Mouse (Mus musculus): ENCODE results near the gene Fev. TPM values are rescaled to one million over a fixed set of nuclear protein-coding genes. Genes with fewer than 3 reads are reported as not detected.
A peak's percentile ranks its signal among the peaks of the same experiment; 100 is the strongest.

Gene Fev
- total and polyA plus RNA-seq, 2 experiments from 2014 or later = not detected

DNA sequence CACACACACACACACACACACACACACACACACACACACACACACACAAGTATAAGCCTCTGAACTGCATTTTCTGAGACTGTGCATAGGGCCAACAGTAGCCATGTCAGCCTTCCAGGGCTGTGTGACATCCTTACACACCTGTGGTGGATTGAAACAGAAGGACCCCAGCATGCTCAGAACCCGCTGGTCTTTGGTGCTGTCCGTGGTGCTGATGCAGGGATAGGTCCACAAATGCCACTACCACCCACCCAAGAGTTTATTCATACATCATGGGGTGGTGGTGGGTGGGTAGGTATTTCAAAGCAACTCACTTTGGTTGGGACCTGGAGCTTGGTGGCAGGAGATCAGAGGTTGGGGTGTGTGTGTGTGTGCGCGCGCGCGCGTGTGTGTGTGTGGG, 6.3 kb upstream of the Fev start:
- Histone ChIP-seq H3K4me2 (ENCODE audit: low read depth) (no peak overlapping the region), H3K27me3 (ENCODE audit: insufficient read depth, low read length) (peaks cover 76% of the 10 kb centered on the region), H3K9me3 (ENCODE audit: low read length) (no peaks in the 10 kb centered on the region), H3K36me3 (ENCODE audit: insufficient read depth) (no peaks in the 10 kb centered on the region), H3K4me1 (ENCODE audit: insufficient read depth) (no peaks in the 10 kb centered on the region), H3K4me3 (ENCODE audit: low read depth, low read length) (no peak overlapping the region), H3K9ac (no peak overlapping the region), H3K27ac (ENCODE audit: low read depth, low read length) (no peak overlapping the region)
- TF ChIP-seq CTCF (IDR thresholded peaks at IDR 0.05; ENCODE audit: low read depth) = no peak
- 0% methylated on average over 8 of the region's 8 CpGs for WGBS
- DNase-seq = no peak
- no peak for ATAC-seq

DNA sequence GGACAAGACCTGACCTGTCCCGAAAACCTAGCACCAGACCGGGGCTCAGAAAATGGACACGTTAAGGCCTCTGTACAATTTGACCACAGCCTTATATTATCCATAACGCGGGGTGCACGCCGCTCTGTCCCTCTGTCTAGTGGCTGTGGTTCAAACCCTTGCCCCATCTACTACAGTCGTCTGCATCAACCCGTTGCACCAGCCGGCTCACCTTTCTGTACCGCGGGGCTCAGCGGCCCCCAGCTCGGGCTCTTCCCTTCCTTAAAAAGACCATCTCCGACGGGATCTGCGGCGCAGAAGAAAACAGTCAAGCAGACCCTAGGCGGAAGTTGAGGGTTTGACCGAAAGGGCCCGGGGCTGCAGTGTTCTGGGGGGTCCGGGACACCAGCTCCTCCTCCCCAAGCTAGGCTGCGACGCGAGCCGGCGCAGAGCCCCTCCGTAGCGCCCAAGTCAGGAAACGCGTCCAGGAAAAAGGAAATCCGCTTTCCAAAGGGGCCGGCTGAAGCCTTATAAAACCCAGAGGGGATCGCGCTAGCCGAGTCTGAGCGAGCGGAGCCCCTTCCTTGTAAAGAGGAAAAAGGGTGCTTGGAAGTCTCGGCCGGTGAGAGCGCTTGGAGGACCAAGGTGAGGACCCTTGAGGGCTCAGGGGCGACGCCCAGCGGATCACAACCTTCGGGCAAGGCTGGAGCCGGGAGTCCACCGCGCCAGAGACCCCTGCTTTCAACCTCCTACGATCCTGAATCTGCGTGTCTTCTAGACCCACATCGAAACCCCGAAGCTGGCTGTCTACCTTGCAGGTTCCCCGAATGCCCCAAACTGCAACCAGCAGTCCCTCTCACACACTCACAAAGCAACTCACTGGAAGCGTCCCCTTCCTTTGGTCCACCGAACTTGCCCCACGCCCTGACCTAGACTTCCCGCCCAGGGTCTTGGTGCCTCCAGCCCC, 750 bp downstream of the Fev start:
- H3K9ac ChIP-seq = no peak overlapping the region
- no peaks in the 10 kb centered on the region for H3K36me3 ChIP-seq (ENCODE audit: insufficient read depth)
- H3K9me3 ChIP-seq (ENCODE audit: low read length) = no peaks in the 10 kb centered on the region
- ATAC-seq (no peak), DNase-seq (no peak)
- peak overlapping the region; percentile 18 for H3K4me3 ChIP-seq (ENCODE audit: low read depth, low read length)
- peaks cover 75% of the 10 kb centered on the region for H3K27me3 ChIP-seq (ENCODE audit: insufficient read depth, low read length)
- 2% methylated on average over 57 of the region's 57 CpGs for WGBS
- H3K27ac ChIP-seq (ENCODE audit: low read depth, low read length) = no peak overlapping the region
- TF ChIP-seq CTCF (IDR thresholded peaks at IDR 0.05; ENCODE audit: low read depth) = no peak
- H3K4me1 ChIP-seq (ENCODE audit: insufficient read depth) = peaks cover 10% of the 10 kb centered on the region; the same call in 1 of the 2 replicates
- peak overlapping the region; percentile 41; the same call in 1 of the 2 replicates for H3K4me2 ChIP-seq (ENCODE audit: low read depth)

DNA sequence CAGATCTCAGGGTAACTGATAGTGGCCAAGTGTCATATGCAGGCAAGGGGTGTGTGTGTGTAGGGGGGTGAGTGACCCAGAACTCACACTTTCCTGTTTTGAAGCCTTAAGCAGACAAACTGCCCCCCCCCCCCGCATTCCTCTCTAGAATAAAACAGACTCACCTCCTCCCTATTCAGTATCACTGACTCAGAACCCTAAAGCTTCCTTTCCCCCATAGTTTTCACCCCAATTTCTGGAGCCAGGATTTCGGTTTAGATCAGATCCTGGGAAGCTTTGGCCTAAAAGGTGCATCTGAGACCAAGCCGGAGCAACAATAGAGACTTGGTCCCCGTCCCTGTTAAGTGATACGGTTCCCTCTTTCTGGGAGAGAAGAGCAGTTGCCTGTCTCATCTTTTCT, 1.8 kb downstream of the Fev start:
- H3K4me1 ChIP-seq (ENCODE audit: insufficient read depth) = peaks cover 10% of the 10 kb centered on the region; the same call in 1 of the 2 replicates
- no peak overlapping the region for H3K9ac ChIP-seq
- no peak for ATAC-seq
- H3K9me3 ChIP-seq (ENCODE audit: low read length) = no peaks in the 10 kb centered on the region
- 3% methylated on average over 5 of the region's 5 CpGs for WGBS
- no peak overlapping the region for H3K27ac ChIP-seq (ENCODE audit: low read depth, low read length)
- DNase-seq = no peak
- no peaks in the 10 kb centered on the region for H3K36me3 ChIP-seq (ENCODE audit: insufficient read depth)
- no peak overlapping the region for H3K4me2 ChIP-seq (ENCODE audit: low read depth)
- peaks cover 79% of the 10 kb centered on the region for H3K27me3 ChIP-seq (ENCODE audit: insufficient read depth, low read length)
- no peak overlapping the region for H3K4me3 ChIP-seq (ENCODE audit: low read depth, low read length)
- no peak for TF ChIP-seq CTCF (IDR thresholded peaks at IDR 0.05; ENCODE audit: low read depth)

DNA sequence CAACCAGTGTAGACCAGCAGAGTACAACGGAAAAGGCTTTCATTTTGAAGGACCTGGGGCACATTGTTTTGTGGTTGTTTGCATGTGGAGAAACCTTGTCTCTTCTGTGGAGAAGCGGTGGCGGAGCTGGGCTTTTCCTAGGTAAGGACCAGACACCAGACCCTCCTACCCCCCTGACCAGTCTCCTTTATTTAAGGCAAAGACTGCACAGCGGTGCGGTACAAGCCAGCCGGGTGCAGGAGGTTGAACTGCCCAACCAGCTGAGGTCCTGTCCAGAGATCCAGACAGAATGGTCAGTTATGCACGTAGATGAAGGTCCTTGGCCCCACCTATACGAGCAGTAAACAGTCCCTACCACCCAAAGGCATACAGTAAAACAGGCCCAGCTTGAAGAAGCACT, 2.4 kb downstream of the Fev start:
- Histone ChIP-seq H3K9me3 (ENCODE audit: low read length) (no peaks in the 10 kb centered on the region), H3K27ac (ENCODE audit: low read depth, low read length) (no peak overlapping the region), H3K4me3 (ENCODE audit: low read depth, low read length) (0 out of 2 replicates have a peak overlapping the region, but pooled peaks have one; percentile 36), H3K4me1 (ENCODE audit: insufficient read depth) (peaks cover 10% of the 10 kb centered on the region; the same call in 1 of the 2 replicates), H3K4me2 (ENCODE audit: low read depth) (peak overlapping the region; percentile 71; the same call in 1 of the 2 replicates), H3K9ac (no peak overlapping the region), H3K36me3 (ENCODE audit: insufficient read depth) (no peaks in the 10 kb centered on the region), H3K27me3 (ENCODE audit: insufficient read depth, low read length) (peaks cover 73% of the 10 kb centered on the region)
- WGBS = 4% methylated on average over 8 of the region's 8 CpGs
- DNase-seq = no peak
- TF ChIP-seq CTCF (IDR thresholded peaks at IDR 0.05; ENCODE audit: low read depth) = no peak
- no peak for ATAC-seq

DNA sequence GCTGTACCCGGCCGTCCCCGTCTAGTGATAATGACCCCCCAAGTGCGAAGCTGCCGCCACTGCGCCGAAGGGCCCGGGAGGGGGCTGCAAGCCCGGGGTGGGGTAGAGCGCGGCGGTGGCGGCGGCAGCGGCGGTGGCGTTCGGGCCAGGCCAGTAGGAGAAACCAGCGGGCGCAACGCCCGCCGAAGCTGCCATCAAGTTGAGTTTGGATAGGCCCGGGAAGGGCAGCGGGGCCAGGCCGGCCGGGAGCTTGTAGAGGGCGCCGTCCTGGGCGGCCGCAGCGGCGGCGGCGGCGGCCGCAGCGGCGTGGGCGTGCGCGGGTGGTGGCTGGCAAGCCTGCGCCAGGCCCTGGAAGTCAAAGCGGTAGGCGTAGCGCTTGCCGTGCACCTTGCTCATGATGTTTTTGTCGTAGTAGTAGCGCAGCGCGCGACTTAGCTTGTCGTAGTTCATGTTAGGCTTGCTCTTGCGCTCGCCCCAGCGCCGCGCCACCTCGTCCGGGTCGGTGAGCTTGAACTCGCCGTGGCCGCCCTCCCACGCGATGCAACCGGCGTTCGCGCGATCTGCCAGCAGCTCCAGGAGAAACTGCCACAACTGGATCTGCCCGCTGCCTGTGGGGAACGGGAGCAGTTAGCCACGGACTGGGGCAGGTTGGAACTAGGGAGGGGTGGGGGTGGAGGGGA, 3.0 kb downstream of the Fev start:
- no peaks in the 10 kb centered on the region for H3K36me3 ChIP-seq (ENCODE audit: insufficient read depth)
- H3K9ac ChIP-seq = no peak overlapping the region; the same call in 1 of the 2 replicates
- H3K27me3 ChIP-seq (ENCODE audit: insufficient read depth, low read length) = peaks cover 66% of the 10 kb centered on the region
- TF ChIP-seq CTCF (IDR thresholded peaks at IDR 0.05; ENCODE audit: low read depth) = no peak
- peak overlapping the region; percentile 36 for H3K4me3 ChIP-seq (ENCODE audit: low read depth, low read length)
- ATAC-seq = peak; percentile 30; the same call in 1 of the 2 replicates
- 1% methylated on average over 73 of the region's 74 CpGs for WGBS
- H3K27ac ChIP-seq (ENCODE audit: low read depth, low read length) = no peak overlapping the region
- DNase-seq = no peak
- peak overlapping the region; percentile 71 for H3K4me2 ChIP-seq (ENCODE audit: low read depth)
- H3K9me3 ChIP-seq (ENCODE audit: low read length) = no peaks in the 10 kb centered on the region
- peaks cover 10% of the 10 kb centered on the region; the same call in 1 of the 2 replicates for H3K4me1 ChIP-seq (ENCODE audit: insufficient read depth)

DNA sequence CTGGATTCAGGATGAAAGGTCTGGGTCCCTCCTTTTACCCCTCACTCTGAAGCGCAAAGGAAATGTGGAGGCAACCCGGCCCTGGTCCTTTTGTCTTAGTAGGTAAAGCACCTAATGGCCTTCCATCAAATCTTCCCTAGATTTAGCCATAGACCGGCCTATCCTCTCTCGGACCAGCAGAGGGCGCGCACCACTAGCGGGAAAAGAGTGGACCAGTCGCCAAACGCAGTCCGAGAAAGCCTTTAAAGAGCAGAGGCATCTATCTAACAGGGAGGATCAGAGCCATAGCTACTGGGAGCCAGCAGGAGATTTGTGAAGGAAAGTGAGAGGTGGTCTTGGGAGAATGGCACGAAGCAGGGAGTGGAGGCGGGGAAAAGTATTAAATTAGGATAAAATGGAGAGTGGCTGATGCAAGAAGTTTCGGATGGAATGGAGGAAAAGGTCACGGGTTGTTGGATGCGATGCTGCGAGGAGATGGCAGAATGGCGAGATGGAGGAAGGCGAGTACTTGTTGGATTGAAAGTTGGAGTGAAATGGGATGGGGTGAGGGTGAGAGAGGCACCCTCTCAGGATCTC, 4.3 kb downstream of the Fev start:
- peaks cover 59% of the 10 kb centered on the region for H3K27me3 ChIP-seq (ENCODE audit: insufficient read depth, low read length)
- H3K4me2 ChIP-seq (ENCODE audit: low read depth) = no peak overlapping the region
- 1% methylated on average over 18 of the region's 18 CpGs for WGBS
- peak; percentile 95 for TF ChIP-seq CTCF (IDR thresholded peaks at IDR 0.05; ENCODE audit: low read depth)
- DNase-seq = peak; percentile 81
- no peak overlapping the region for H3K9ac ChIP-seq
- ATAC-seq = peak; percentile 55; the same call in 1 of the 2 replicates
- H3K4me3 ChIP-seq (ENCODE audit: low read depth, low read length) = no peak overlapping the region
- peaks cover 10% of the 10 kb centered on the region; the same call in 1 of the 2 replicates for H3K4me1 ChIP-seq (ENCODE audit: insufficient read depth)
- H3K36me3 ChIP-seq (ENCODE audit: insufficient read depth) = no peaks in the 10 kb centered on the region
- no peaks in the 10 kb centered on the region for H3K9me3 ChIP-seq (ENCODE audit: low read length)
- no peak overlapping the region for H3K27ac ChIP-seq (ENCODE audit: low read depth, low read length)
